Mouse (Mus musculus) mouse embryonic stem cell (cell line): ENCODE results near the gene S1pr5.
"Not testable (repeated sequence)": the region's sequence is repeated elsewhere in the genome, so short reads cannot be mapped to it uniquely, and the experiment has no call there.

Source experiments
- in situ Hi-C, 2 experiments: fragments of 300-500 bp; cut with MboI; formaldehyde crosslinking; loops; 1 replicate in 1 of 2; 3 replicates in 1 of 2; pipeline ENCODE4 v1.14.3; 2019 to 2020; ENCODE audit warnings: low sequenced_read_pairs in 2 of 2, low pct_unique_long_range_greater_than_20kb in 1 of 2, mixed read lengths in 1 of 2; ENCODE audit not compliant: unreplicated experiment in 1 of 2

The S1pr5 gene

GRCm38 (mm10) chr9:21272391-21272790, 24.1 kb upstream of the S1pr5 start:
- in situ Hi-C loops = no loop called here

GRCm38 (mm10) chr9:21269590-21269989, 21.3 kb upstream of the S1pr5 start:
- in situ Hi-C loops = not testable (repeated sequence)

GRCm38 (mm10) chr9:21268305-21268704, 20.1 kb upstream of the S1pr5 start:
- in situ Hi-C loops = no loop called here

- in situ Hi-C loops = no loop called here
These were observed 18.6 kb upstream of the S1pr5 start for GRCm38 (mm10) chr9:21266889-21267288.

- in situ Hi-C loops = no loop called here
These were observed 17.4 kb upstream of the S1pr5 start for GRCm38 (mm10) chr9:21265611-21266010.

- in situ Hi-C loops = no loop called here
These were observed 16.8 kb upstream of the S1pr5 start, which contains the start of gene Atg4d for GRCm38 (mm10) chr9:21265000-21265561. TSS of gene Atg4d (plus strand) at chr9:21265293.

- in situ Hi-C loops = no loop called here
These were observed 16.2 kb upstream of the S1pr5 start for GRCm38 (mm10) chr9:21264272-21264999.

GRCm38 (mm10) chr9:21261831-21262230, 13.6 kb upstream of the S1pr5 start:
- in situ Hi-C loops = no loop called here

GRCm38 (mm10) chr9:21260491-21261040, 12.3 kb upstream of the S1pr5 start:
- in situ Hi-C loops = no loop called here

GRCm38 (mm10) chr9:21256349-21256748, 8.1 kb upstream of the S1pr5 start:
- in situ Hi-C loops = not testable (repeated sequence)

GRCm38 (mm10) chr9:21254690-21255089, 6.4 kb upstream of the S1pr5 start:
- in situ Hi-C loops = no loop called here

- in situ Hi-C loops = no loop called here
These were observed 3.0 kb upstream of the S1pr5 start for GRCm38 (mm10) chr9:21251116-21251735.

- in situ Hi-C loops = no loop called here
These were observed 2.3 kb upstream of the S1pr5 start for GRCm38 (mm10) chr9:21250509-21250908.

- in situ Hi-C loops = no loop called here
These were observed 1.6 kb upstream of the S1pr5 start for GRCm38 (mm10) chr9:21249629-21250508.

GRCm38 (mm10) chr9:21246342-21246741, 1.9 kb downstream of the S1pr5 start:
- in situ Hi-C loops = no loop called here

- in situ Hi-C loops = no loop called here
These were observed 3.1 kb downstream of the S1pr5 start for GRCm38 (mm10) chr9:21245113-21245487.

GRCm38 (mm10) chr9:21244428-21245112, 3.7 kb downstream of the S1pr5 start:
- in situ Hi-C loops = no loop called here

GRCm38 (mm10) chr9:21243826-21244427, 4.3 kb downstream of the S1pr5 start:
- in situ Hi-C loops = no loop called here
